Mouse (Mus musculus) CH12.LX (cell line): ENCODE measurements at regions not wholly inside any gene's neighbourhood (a gene's known extent, or its start where the extent isn't known, plus 50 kb on each side); places are given as distances from the start of the nearest gene placed in this dataset.

Experiments used
- DNase-seq: peaks from one replicate; pipeline ENCODE4 v3.0.0-alpha.2; 2013; ENCODE audit errors: extremely low read depth
- H3K27ac ChIP-seq: 2 replicates; pipeline ENCODE4 v1.5.1; 2012; ENCODE audit warnings: low read depth, mild to moderate bottlenecking, control low read depth, moderate library complexity; ENCODE audit not compliant: insufficient read depth
- H3K27me3 ChIP-seq: replicated peaks from 2 replicates; pipeline ENCODE3; 2012; ENCODE audit warnings: inconsistent platforms
- H3K36me3 ChIP-seq, 2 experiments: replicated peaks in 1 of 2; 2 replicates each; pipeline versions ENCODE3 to v1.6.1; 2012; ENCODE audit warnings: inconsistent platforms in 1 of 2, low read length in 1 of 2, mild to moderate bottlenecking in 1 of 2, mixed read lengths in 1 of 2, moderate library complexity in 1 of 2; ENCODE audit not compliant: control insufficient read depth in 1 of 2, insufficient read depth in 1 of 2
- H3K4me1 ChIP-seq, 2 experiments: 2 replicates each; pipeline ENCODE4 v1.6.1; 2012; ENCODE audit warnings: inconsistent platforms in 1 of 2, moderate library complexity in 1 of 2; ENCODE audit not compliant: insufficient read depth in 2 of 2, control insufficient read depth in 1 of 2
- H3K4me2 ChIP-seq: 2 replicates; pipeline ENCODE4 v1.6.1; 2012; ENCODE audit warnings: low read depth, mild to moderate bottlenecking, control low read depth; ENCODE audit not compliant: poor library complexity, insufficient read depth, severe bottlenecking
- H3K4me3 ChIP-seq, 3 experiments: fragments of 150-350 bp in 1 of 3; sonication (generic) in 1 of 3; replicated peaks in 1 of 3; 2 replicates each; pipeline versions ENCODE3 to v1.5.1; 2011 to 2012; ENCODE audit warnings: low read depth in 2 of 3, low read length in 2 of 3, mild to moderate bottlenecking in 2 of 3, moderate library complexity in 2 of 3, control low read depth in 1 of 3, improper control_type of control experiment in 1 of 3, inconsistent platforms in 1 of 3, mixed read lengths in 1 of 3; ENCODE audit not compliant: poor library complexity in 1 of 3
- H3K79me2 ChIP-seq: replicated peaks from 2 replicates; pipeline ENCODE4 v1.6.1; 2012; ENCODE audit warnings: mild to moderate bottlenecking, moderate library complexity; ENCODE audit not compliant: control insufficient read depth, poor library complexity, insufficient read depth, severe bottlenecking; ENCODE audit errors: extremely low read depth
- H3K9ac ChIP-seq: 2 replicates; pipeline ENCODE4 v1.6.1; 2012; ENCODE audit warnings: low read depth, mild to moderate bottlenecking, control low read depth, moderate library complexity; ENCODE audit not compliant: insufficient read depth
- H3K9me3 ChIP-seq: replicated peaks from 2 replicates; pipeline ENCODE3; 2012; ENCODE audit warnings: low read length, inconsistent platforms, mixed read lengths
- BHLHE40 ChIP-seq: IDR thresholded peaks from 2 replicates; pipeline ENCODE4 v1.6.1; 2011; ENCODE audit warnings: mild to moderate bottlenecking, low read depth, low read length, improper control_type of control experiment
- CHD1 ChIP-seq: IDR thresholded peaks from 2 replicates; pipeline ENCODE4 v1.6.1; 2012; ENCODE audit warnings: low read depth, low read length, improper control_type of control experiment, inconsistent platforms
- CHD2 ChIP-seq: IDR thresholded peaks from 2 replicates; pipeline ENCODE4 v1.6.1; 2011; ENCODE audit warnings: low read length, improper control_type of control experiment
- JUN ChIP-seq: IDR thresholded peaks from 2 replicates; pipeline ENCODE4 v1.6.1; 2011; ENCODE audit warnings: low read depth, mild to moderate bottlenecking, low read length, improper control_type of control experiment, moderate library complexity; ENCODE audit not compliant: insufficient read depth
- JUND ChIP-seq: conservative IDR thresholded peaks from 2 replicates; pipeline ENCODE4 v1.6.1; 2011; ENCODE audit warnings: low read depth, low read length, improper control_type of control experiment
- KAT2A ChIP-seq: IDR thresholded peaks from 2 replicates; pipeline ENCODE4 v1.6.1; 2012; ENCODE audit warnings: low read length, improper control_type of control experiment, inconsistent platforms; ENCODE audit not compliant: insufficient replicate concordance
- MAFK ChIP-seq: IDR thresholded peaks from 2 replicates; pipeline ENCODE4 v1.6.1; 2011; ENCODE audit warnings: low read length, improper control_type of control experiment; ENCODE audit not compliant: insufficient replicate concordance
- MAX ChIP-seq: IDR thresholded peaks from 2 replicates; pipeline ENCODE4 v1.6.1; 2011; ENCODE audit warnings: low read length, improper control_type of control experiment
- MAZ ChIP-seq: IDR thresholded peaks from 2 replicates; pipeline ENCODE4 v1.6.1; 2012; ENCODE audit warnings: low read depth, mild to moderate bottlenecking, inconsistent platforms, low read length, improper control_type of control experiment, moderate library complexity
- MEF2A ChIP-seq: IDR thresholded peaks from 2 replicates; pipeline ENCODE4 v1.6.1; 2014; ENCODE audit warnings: low read depth, mild to moderate bottlenecking, inconsistent platforms, low read length, improper control_type of control experiment, borderline replicate concordance
- MXI1 ChIP-seq: IDR thresholded peaks from 2 replicates; pipeline ENCODE4 v1.6.1; 2011; ENCODE audit warnings: mild to moderate bottlenecking, low read depth, low read length, improper control_type of control experiment
- MYC ChIP-seq: IDR thresholded peaks from 2 replicates; pipeline ENCODE4 v1.6.1; 2011; ENCODE audit warnings: low read depth, mild to moderate bottlenecking, improper control_type of control experiment, low read length
- NELFE ChIP-seq: IDR thresholded peaks from 2 replicates; pipeline ENCODE4 v1.6.1; 2011; ENCODE audit warnings: low read depth, low read length, improper control_type of control experiment
- NRF1 ChIP-seq: IDR thresholded peaks from 2 replicates; pipeline ENCODE4 v1.6.1; 2014; ENCODE audit warnings: low read depth, mild to moderate bottlenecking, inconsistent platforms, low read length, improper control_type of control experiment, moderate library complexity
- PAX5 ChIP-seq: IDR thresholded peaks from 2 replicates; pipeline ENCODE4 v1.6.1; 2012; ENCODE audit warnings: low read length, inconsistent platforms, mixed read lengths
- POLR2A ChIP-seq: IDR thresholded peaks from 2 replicates; pipeline ENCODE4 v1.6.1; 2011; ENCODE audit warnings: low read depth, mild to moderate bottlenecking, improper control_type of control experiment, low read length
- POLR2AphosphoS2 ChIP-seq: IDR thresholded peaks from 2 replicates; pipeline ENCODE4 v1.6.1; 2011; ENCODE audit warnings: low read depth, low read length, improper control_type of control experiment
- SIN3A ChIP-seq: IDR thresholded peaks from 2 replicates; pipeline ENCODE4 v1.6.1; 2012; ENCODE audit warnings: low read length, improper control_type of control experiment, inconsistent platforms
- SMC3 ChIP-seq: IDR thresholded peaks from 2 replicates; pipeline ENCODE4 v1.6.1; 2011; ENCODE audit warnings: low read depth, low read length, improper control_type of control experiment
- TBP ChIP-seq: conservative IDR thresholded peaks from 2 replicates; pipeline ENCODE4 v1.6.1; 2011; ENCODE audit warnings: low read depth, low read length, improper control_type of control experiment
- TCF12 ChIP-seq: IDR thresholded peaks from 2 replicates; pipeline ENCODE4 v1.6.1; 2014; ENCODE audit warnings: low read depth, mild to moderate bottlenecking, inconsistent platforms, low read length, improper control_type of control experiment
- UBTF ChIP-seq: IDR thresholded peaks from 2 replicates; pipeline ENCODE4 v1.6.1; 2012; ENCODE audit warnings: low read depth, mild to moderate bottlenecking, inconsistent platforms, low read length, improper control_type of control experiment, moderate library complexity
- USF1 ChIP-seq: IDR thresholded peaks from 2 replicates; pipeline ENCODE4 v1.6.1; 2014; ENCODE audit warnings: low read depth, mild to moderate bottlenecking, inconsistent platforms, low read length, improper control_type of control experiment
- ZMIZ1 ChIP-seq: IDR thresholded peaks from 2 replicates; pipeline ENCODE4 v1.6.1; 2012; ENCODE audit warnings: low read depth, mild to moderate bottlenecking, inconsistent platforms, low read length, improper control_type of control experiment
- dilution Hi-C: fragments of 300-500 bp; cut with MboI; formaldehyde crosslinking; loops from 2 replicates; pipeline ENCODE4 v1.14.3; 2020; ENCODE audit warnings: low sequenced_read_pairs; ENCODE audit not compliant: extremely low pct_unique_long_range_greater_than_20kb, extremely low pct_ligation_motif_present
- in situ Hi-C: fragments of 300-500 bp; cut with MboI; formaldehyde crosslinking; loops from 3 replicates; pipeline ENCODE4 v1.14.3; 2019; ENCODE audit warnings: low sequenced_read_pairs, low pct_ligation_motif_present, low pct_unique_long_range_greater_than_20kb, mixed read lengths

DNA sequence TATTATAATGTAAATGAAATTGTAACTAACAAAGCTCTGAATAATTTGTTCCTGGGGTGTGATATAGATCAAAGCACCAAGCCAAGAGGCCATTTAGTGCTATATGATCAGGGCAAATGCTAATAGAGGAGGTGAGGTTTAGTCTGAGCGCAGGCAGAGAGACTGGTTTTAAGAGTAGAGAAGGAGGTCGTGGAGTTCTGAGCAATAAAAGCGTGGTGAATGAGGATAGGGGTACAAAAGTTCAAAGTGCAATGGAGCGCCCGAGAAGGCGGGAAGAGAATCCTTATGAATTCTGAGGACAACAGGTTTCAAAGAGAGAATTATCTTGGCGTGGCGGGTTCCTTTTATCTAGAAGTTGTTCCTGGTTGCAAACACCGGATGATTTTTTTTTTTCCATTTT, 261.5 kb upstream of the Nrip1 start:
- H3K4me1 ChIP-seq: no peaks in the 10 kb centered on the region
- TF ChIP-seq MAZ: no peak
- TF ChIP-seq SMC3: no peak
- no peak for TF ChIP-seq NRF1
- TF ChIP-seq, all 38 proteins: peak for 0
- Histone ChIP-seq H3K27ac (no peak overlapping the region), H3K9ac (no peak overlapping the region), H3K4me3 (no peak overlapping the region), H3K27me3 (no peaks in the 10 kb centered on the region), H3K9me3 (peaks cover 27% of the 10 kb centered on the region), H3K79me2 (no peaks in the 10 kb centered on the region), H3K4me2 (no peak overlapping the region), H3K36me3 (no peaks in the 10 kb centered on the region)
- no peak for DNase-seq
- in situ Hi-C loops: no loop called here
- dilution Hi-C loops: no loop called here

DNA sequence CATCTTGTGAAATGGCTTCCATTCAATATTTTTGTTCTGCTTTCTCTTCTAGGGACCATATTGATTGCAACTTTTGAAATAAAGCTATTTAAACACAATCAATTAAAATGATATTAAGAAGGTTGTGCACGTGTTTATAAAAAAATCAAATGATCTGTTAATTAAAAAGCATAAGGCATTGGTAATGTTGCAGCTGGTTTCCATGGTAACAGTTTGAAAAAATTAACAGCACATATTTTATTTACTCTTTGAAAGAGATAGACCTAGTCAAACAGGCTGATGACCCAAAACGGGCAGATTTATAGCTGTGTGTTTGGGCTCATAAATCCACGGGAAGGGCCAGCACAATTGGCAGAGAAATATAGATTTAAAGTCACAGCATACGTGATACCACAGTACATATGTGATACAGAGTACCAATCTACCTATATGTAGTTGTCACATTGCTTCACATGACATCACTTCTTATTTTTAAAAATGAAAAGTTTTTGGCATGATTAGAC, 260.6 kb upstream of the Nrip1 start:
- no peaks in the 10 kb centered on the region for H3K4me1 ChIP-seq
- TF ChIP-seq MYC (no peak), UBTF (no peak), POLR2AphosphoS2 (no peak), JUND (no peak), USF1 (no peak), TCF12 (no peak), MXI1 (no peak), CHD1 (no peak)
- no peak overlapping the region for H3K4me2 ChIP-seq
- no peak overlapping the region for H3K27ac ChIP-seq
- in situ Hi-C loops (no loop called here), dilution Hi-C loops (no loop called here)
- no peaks in the 10 kb centered on the region for H3K27me3 ChIP-seq
- no peak for DNase-seq
- no peaks in the 10 kb centered on the region for H3K79me2 ChIP-seq
- H3K9ac ChIP-seq: no peak overlapping the region
- H3K36me3 ChIP-seq: no peaks in the 10 kb centered on the region
- no peak overlapping the region for H3K4me3 ChIP-seq
- H3K9me3 ChIP-seq: peaks cover 32% of the 10 kb centered on the region

DNA sequence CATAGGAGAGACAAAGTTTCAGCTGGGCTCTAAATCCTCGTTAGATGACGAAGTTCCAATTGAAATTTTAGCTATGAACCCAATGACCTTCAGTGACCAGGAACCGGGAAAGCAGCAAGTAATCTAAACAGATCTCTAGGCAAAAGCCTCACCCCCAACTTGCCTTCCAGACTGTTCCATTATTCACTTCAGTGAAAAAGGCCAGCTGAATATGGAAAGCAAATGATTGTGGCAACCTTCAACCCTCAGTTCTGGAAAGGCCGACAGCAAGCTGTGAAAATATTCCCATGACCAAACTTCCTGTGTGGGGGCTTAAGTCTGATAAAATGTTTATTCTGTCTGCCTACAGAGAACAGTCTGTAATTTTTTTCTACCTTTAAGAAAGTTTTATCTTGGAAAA, 252.5 kb upstream of the Nrip1 start:
- Histone ChIP-seq H3K4me2 (no peak overlapping the region), H3K79me2 (no peaks in the 10 kb centered on the region), H3K27me3 (no peaks in the 10 kb centered on the region), H3K9me3 (peaks cover 63% of the 10 kb centered on the region), H3K36me3 (no peaks in the 10 kb centered on the region), H3K4me3 (no peak overlapping the region), H3K4me1 (no peaks in the 10 kb centered on the region), H3K27ac (no peak overlapping the region), H3K9ac (no peak overlapping the region)
- in situ Hi-C loops (no loop called here), dilution Hi-C loops (no loop called here)
- no peak for DNase-seq
- no peak for TF ChIP-seq SMC3
- TF ChIP-seq CHD2: no peak
- TF ChIP-seq JUND: no peak
- no peak for TF ChIP-seq MAFK
- TF ChIP-seq MEF2A: no peak
- no peak for TF ChIP-seq CHD1
- TF ChIP-seq PAX5: no peak
- no peak for TF ChIP-seq JUN
- TF ChIP-seq USF1: no peak
- TF ChIP-seq TBP: no peak
- no peak for TF ChIP-seq MAZ
- no peak for TF ChIP-seq MAX
- TF ChIP-seq BHLHE40: no peak
- no peak for TF ChIP-seq KAT2A
- TF ChIP-seq POLR2A: no peak
- no peak for TF ChIP-seq ZMIZ1
- no peak for TF ChIP-seq NRF1
- TF ChIP-seq SIN3A: no peak
- no peak for TF ChIP-seq NELFE
- TF ChIP-seq, all 38 proteins: peak for 0
